Mouse (Mus musculus): ENCODE results near the gene Map3k3. TPM values are rescaled to one million over a fixed set of nuclear protein-coding genes. Genes with fewer than 3 reads are reported as not detected.

The Map3k3 gene
- 20.6 and 23.5 TPM in 2 replicates for polyA plus RNA-seq (2014; fragmentation: Nextera tagmentation; extraction: Ambion mirVana)

GRCm38 (mm10) chr11:106083708-106084701 is at the start of gene Map3k3:
Gene Map3k3, plus strand, starts transcription at chr11:106084613.
- no peaks in the 10 kb centered on the region for H3K27me3 ChIP-seq (ENCODE audit: control insufficient read depth, insufficient read depth, low read length)
- peak within 1 kb of the TSS; percentile 91 for H3K9ac ChIP-seq (ENCODE audit: low read length)
- DNase-seq (ENCODE audit: low spot score) (peak; percentile 99), ATAC-seq (replicated peaks; ENCODE audit: low FRiP score) (peak; percentile 99)
- H3K27ac ChIP-seq (ENCODE audit: low read depth, low read length), result peak within 1 kb of the TSS; percentile 97
- H3K4me1 ChIP-seq (replicated peaks; ENCODE audit: control insufficient read depth, insufficient read depth, low read length), result 0 out of 2 replicates have a peak, but pooled peaks cover 2% of the 10 kb centered on the region
- no peaks in the 10 kb centered on the region for H3K36me3 ChIP-seq (ENCODE audit: control insufficient read depth, insufficient read depth, low read length)
- H3K9me3 ChIP-seq (ENCODE audit: control insufficient read depth, low read length), result no peaks in the 10 kb centered on the region
- peak within 1 kb of the TSS; percentile 59 for H3K4me2 ChIP-seq (ENCODE audit: low read depth, low read length, severe bottlenecking)
- H3K4me3 ChIP-seq (ENCODE audit: low read depth, low read length), result peak within 1 kb of the TSS; percentile 93
- WGBS, result under 1% methylated on average over 63 of the region's 69 CpGs

DNA sequence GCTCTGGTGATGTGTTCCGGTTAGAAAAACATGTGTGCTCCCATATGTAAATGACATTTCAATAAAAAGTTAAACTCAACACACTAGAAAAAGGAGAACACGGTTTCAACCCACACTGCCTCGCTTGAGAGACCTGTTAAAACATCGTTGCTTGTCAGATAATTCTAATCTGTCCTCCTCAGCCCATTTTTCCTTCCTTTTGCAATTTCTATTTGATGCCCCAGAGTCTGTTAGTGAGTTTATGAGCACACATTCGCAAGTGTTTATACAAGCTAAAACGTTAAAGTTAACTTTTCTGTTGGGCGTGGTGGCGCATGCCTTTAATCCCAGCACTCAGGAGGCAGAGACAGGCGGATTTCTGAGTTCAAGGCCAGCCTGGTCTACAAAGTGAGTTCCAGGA is 49.4 kb upstream of the Map3k3 start:
- WGBS, result 89% methylated on average over 9 of the region's 9 CpGs
- DNase-seq (ENCODE audit: low spot score) (no peak), ATAC-seq (replicated peaks; ENCODE audit: low FRiP score) (no peak)
- Histone ChIP-seq H3K27me3 (ENCODE audit: control insufficient read depth, insufficient read depth, low read length) (no peaks in the 10 kb centered on the region), H3K9ac (ENCODE audit: low read length) (no peak overlapping the region), H3K9me3 (ENCODE audit: control insufficient read depth, low read length) (no peaks in the 10 kb centered on the region), H3K4me3 (ENCODE audit: low read depth, low read length) (no peak overlapping the region), H3K4me1 (replicated peaks; ENCODE audit: control insufficient read depth, insufficient read depth, low read length) (peaks cover 4% of the 10 kb centered on the region; the same call in 1 of the 2 replicates), H3K27ac (ENCODE audit: low read depth, low read length) (no peak overlapping the region), H3K4me2 (ENCODE audit: low read depth, low read length, severe bottlenecking) (no peak overlapping the region), H3K36me3 (ENCODE audit: control insufficient read depth, insufficient read depth, low read length) (no peaks in the 10 kb centered on the region)

DNA sequence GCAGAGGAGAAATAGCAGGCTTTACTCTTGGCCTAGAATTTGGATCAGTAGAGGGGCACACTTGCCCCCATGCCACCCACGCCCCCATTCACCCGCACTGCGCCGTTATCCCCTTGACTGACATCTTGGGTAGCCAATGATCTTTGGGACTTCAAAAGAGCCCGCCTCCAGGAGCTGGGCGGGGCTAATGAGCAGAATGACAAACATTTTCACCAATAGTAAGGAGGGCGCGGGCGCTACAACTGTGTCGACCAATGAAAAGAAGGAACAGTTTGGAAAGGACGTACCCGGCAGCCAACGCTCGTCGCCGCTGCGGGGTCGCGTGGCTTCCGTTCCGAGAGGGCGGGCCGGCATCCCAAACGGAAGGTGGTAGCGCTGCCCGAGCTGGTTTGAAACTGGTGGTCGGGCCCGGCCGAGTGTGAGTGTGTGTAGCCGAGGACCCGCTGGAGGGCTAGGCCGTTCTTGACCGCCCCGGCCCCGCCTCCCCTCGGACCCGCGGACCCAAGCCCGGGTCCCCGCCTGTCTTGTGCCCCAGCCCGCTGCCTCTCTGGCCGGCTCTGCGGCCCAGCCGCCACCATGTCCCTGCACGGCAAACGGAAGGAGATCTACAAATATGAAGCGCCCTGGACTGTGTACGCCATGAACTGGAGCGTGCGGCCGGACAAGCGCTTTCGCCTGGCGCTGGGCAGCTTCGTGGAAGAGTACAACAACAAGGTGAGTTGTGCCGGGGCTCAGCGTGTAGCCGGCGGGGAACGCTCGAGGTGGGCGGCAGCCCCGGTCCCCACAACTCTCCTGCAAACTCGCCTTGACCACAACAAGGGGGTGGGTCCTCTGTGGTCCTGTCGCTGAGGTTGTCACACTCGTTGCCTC is 47.6 kb upstream of the Map3k3 start, which contains the start of gene Dcaf7:
TSS of gene Dcaf7 (plus strand) at position 325 of the 870 bp plus-strand sequence.
- DNase-seq (ENCODE audit: low spot score) (peak; percentile 98), ATAC-seq (replicated peaks; ENCODE audit: low FRiP score) (peak; percentile 99)
- H3K4me3 ChIP-seq (ENCODE audit: low read depth, low read length), result peak within 1 kb of the TSS; percentile 98
- H3K9me3 ChIP-seq (ENCODE audit: control insufficient read depth, low read length), result no peaks in the 10 kb centered on the region
- peak within 1 kb of the TSS; percentile 80 for H3K4me2 ChIP-seq (ENCODE audit: low read depth, low read length, severe bottlenecking)
- peak within 1 kb of the TSS; percentile 69; the same call in 1 of the 2 replicates for H3K27ac ChIP-seq (ENCODE audit: low read depth, low read length)
- under 1% methylated on average over 66 of the region's 66 CpGs for WGBS
- H3K36me3 ChIP-seq (ENCODE audit: control insufficient read depth, insufficient read depth, low read length), result no peaks in the 10 kb centered on the region
- H3K27me3 ChIP-seq (ENCODE audit: control insufficient read depth, insufficient read depth, low read length), result no peaks in the 10 kb centered on the region
- peaks cover 4% of the 10 kb centered on the region; the same call in 1 of the 2 replicates for H3K4me1 ChIP-seq (replicated peaks; ENCODE audit: control insufficient read depth, insufficient read depth, low read length)
- peak within 1 kb of the TSS; percentile 79 for H3K9ac ChIP-seq (ENCODE audit: low read length)

DNA sequence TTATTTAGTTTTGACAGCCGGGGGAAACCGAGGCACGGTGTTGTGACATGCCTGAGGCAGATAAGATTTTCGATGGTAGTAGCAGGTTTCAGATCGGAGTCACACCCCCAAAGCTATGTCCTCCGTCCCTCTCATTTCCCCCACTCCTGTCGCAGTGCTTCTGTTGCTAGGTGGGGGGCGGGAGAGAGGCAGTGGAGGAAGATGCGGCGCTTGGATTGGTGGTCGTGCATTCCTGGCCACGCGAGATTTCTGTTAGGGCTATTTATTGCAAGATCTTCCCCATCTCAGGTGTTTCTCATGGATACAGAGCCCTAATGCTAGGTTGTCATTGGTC is 47.0 kb upstream of the Map3k3 start:
- WGBS, result under 1% methylated on average over 13 of the region's 13 CpGs
- peak overlapping the region; percentile 98 for H3K4me3 ChIP-seq (ENCODE audit: low read depth, low read length)

GRCm38 (mm10) chr11:106044349-106044748 is 40.1 kb upstream of the Map3k3 start:
- Histone ChIP-seq H3K9ac (ENCODE audit: low read length) (no peak overlapping the region), H3K36me3 (ENCODE audit: control insufficient read depth, insufficient read depth, low read length) (no peaks in the 10 kb centered on the region; the same call in 1 of the 2 replicates), H3K27ac (ENCODE audit: low read depth, low read length) (no peak overlapping the region), H3K4me2 (ENCODE audit: low read depth, low read length, severe bottlenecking) (no peak overlapping the region), H3K4me3 (ENCODE audit: low read depth, low read length) (no peak overlapping the region), H3K27me3 (ENCODE audit: control insufficient read depth, insufficient read depth, low read length) (no peaks in the 10 kb centered on the region), H3K9me3 (ENCODE audit: control insufficient read depth, low read length) (no peaks in the 10 kb centered on the region), H3K4me1 (replicated peaks; ENCODE audit: control insufficient read depth, insufficient read depth, low read length) (no peaks in the 10 kb centered on the region)
- ATAC-seq (replicated peaks; ENCODE audit: low FRiP score) (no peak), DNase-seq (ENCODE audit: low spot score) (no peak)

More for the DNA sequence above, 47.0 kb upstream of the Map3k3 start:
- peaks cover 4% of the 10 kb centered on the region; the same call in 1 of the 2 replicates for H3K4me1 ChIP-seq (replicated peaks; ENCODE audit: control insufficient read depth, insufficient read depth, low read length)
- peak overlapping the region; percentile 69; the same call in 1 of the 2 replicates for H3K27ac ChIP-seq (ENCODE audit: low read depth, low read length)
- no peaks in the 10 kb centered on the region for H3K9me3 ChIP-seq (ENCODE audit: control insufficient read depth, low read length)
- peak overlapping the region; percentile 79 for H3K9ac ChIP-seq (ENCODE audit: low read length)
- DNase-seq (ENCODE audit: low spot score) (peak; percentile 76), ATAC-seq (replicated peaks; ENCODE audit: low FRiP score) (peak; percentile 11)
- H3K27me3 ChIP-seq (ENCODE audit: control insufficient read depth, insufficient read depth, low read length), result no peaks in the 10 kb centered on the region
- no peaks in the 10 kb centered on the region for H3K36me3 ChIP-seq (ENCODE audit: control insufficient read depth, insufficient read depth, low read length)
- peak overlapping the region; percentile 80 for H3K4me2 ChIP-seq (ENCODE audit: low read depth, low read length, severe bottlenecking)

DNA sequence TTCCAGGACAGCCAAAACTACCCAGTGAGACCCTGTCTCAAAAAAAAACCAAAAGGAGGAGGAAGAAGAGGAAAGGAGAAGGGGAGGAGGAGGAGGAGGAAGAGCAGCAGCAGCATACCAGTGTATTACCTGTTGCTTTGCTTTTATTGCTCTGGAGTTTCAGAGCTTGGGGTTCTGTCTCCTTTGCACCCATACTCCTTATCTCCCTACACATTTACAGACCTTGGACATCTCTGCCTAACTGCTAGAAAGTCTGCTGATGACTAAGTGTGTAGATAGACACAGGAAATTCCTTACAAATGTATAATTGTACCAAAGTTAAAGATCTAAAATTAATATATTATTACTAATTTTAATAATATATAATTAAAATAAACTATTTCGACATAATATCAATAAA is 39.2 kb upstream of the Map3k3 start:
- no peaks in the 10 kb centered on the region for H3K27me3 ChIP-seq (ENCODE audit: control insufficient read depth, insufficient read depth, low read length)
- H3K4me3 ChIP-seq (ENCODE audit: low read depth, low read length), result no peak overlapping the region
- DNase-seq (ENCODE audit: low spot score) (no peak), ATAC-seq (replicated peaks; ENCODE audit: low FRiP score) (no peak)
- no peaks in the 10 kb centered on the region; the same call in 1 of the 2 replicates for H3K36me3 ChIP-seq (ENCODE audit: control insufficient read depth, insufficient read depth, low read length)
- no peak overlapping the region for H3K9ac ChIP-seq (ENCODE audit: low read length)
- no peak overlapping the region for H3K27ac ChIP-seq (ENCODE audit: low read depth, low read length)
- WGBS, result 88% methylated on average over 1 of the region's 1 CpGs
- H3K9me3 ChIP-seq (ENCODE audit: control insufficient read depth, low read length), result no peaks in the 10 kb centered on the region
- H3K4me2 ChIP-seq (ENCODE audit: low read depth, low read length, severe bottlenecking), result no peak overlapping the region
- no peaks in the 10 kb centered on the region for H3K4me1 ChIP-seq (replicated peaks; ENCODE audit: control insufficient read depth, insufficient read depth, low read length)

DNA sequence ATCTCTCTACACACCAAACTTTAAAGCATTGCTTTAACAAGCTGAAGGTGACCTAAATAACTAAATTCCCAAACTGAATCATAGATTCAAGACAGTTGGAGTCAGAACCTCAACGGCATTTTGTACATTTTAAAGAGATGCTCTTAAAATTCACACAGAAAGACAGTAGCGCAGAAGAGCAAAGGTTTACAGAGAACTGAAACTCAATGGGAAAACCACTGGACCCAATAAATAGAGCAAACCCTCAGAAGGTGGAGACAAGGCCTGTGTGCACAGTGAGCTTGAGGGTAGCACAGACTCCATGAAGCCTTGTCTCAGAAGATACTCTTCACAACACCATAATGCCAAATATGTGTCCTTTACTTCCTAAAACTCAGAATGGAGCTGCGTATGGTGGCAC is 38.6 kb upstream of the Map3k3 start:
- no peak for DNase-seq (ENCODE audit: low spot score)
- no peak for ATAC-seq (replicated peaks; ENCODE audit: low FRiP score)
- Histone ChIP-seq H3K36me3 (ENCODE audit: control insufficient read depth, insufficient read depth, low read length) (no peaks in the 10 kb centered on the region; the same call in 1 of the 2 replicates), H3K9me3 (ENCODE audit: control insufficient read depth, low read length) (no peaks in the 10 kb centered on the region), H3K4me1 (replicated peaks; ENCODE audit: control insufficient read depth, insufficient read depth, low read length) (no peaks in the 10 kb centered on the region), H3K27ac (ENCODE audit: low read depth, low read length) (no peak overlapping the region), H3K4me2 (ENCODE audit: low read depth, low read length, severe bottlenecking) (no peak overlapping the region), H3K9ac (ENCODE audit: low read length) (no peak overlapping the region), H3K27me3 (ENCODE audit: control insufficient read depth, insufficient read depth, low read length) (no peaks in the 10 kb centered on the region), H3K4me3 (ENCODE audit: low read depth, low read length) (no peak overlapping the region)
- 94% methylated on average over 3 of the region's 3 CpGs for WGBS

- H3K9me3 ChIP-seq (ENCODE audit: control insufficient read depth, low read length), result no peaks in the 10 kb centered on the region
- H3K4me3 ChIP-seq (ENCODE audit: low read depth, low read length), result no peak overlapping the region
- H3K36me3 ChIP-seq (ENCODE audit: control insufficient read depth, insufficient read depth, low read length), result no peaks in the 10 kb centered on the region; the same call in 1 of the 2 replicates
- no peak overlapping the region for H3K27ac ChIP-seq (ENCODE audit: low read depth, low read length)
- H3K27me3 ChIP-seq (ENCODE audit: control insufficient read depth, insufficient read depth, low read length), result no peaks in the 10 kb centered on the region
- ATAC-seq (replicated peaks; ENCODE audit: low FRiP score), result no peak
- no peak overlapping the region for H3K4me2 ChIP-seq (ENCODE audit: low read depth, low read length, severe bottlenecking)
- no peak for DNase-seq (ENCODE audit: low spot score)
- H3K4me1 ChIP-seq (replicated peaks; ENCODE audit: control insufficient read depth, insufficient read depth, low read length), result no peaks in the 10 kb centered on the region
- 90% methylated on average over 9 of the region's 9 CpGs for WGBS
- H3K9ac ChIP-seq (ENCODE audit: low read length), result no peak overlapping the region
Observed at GRCm38 (mm10) chr11:106046584-106046983, 37.8 kb upstream of the Map3k3 start.

Measured in forebrain, embryonic 11.5 days (tissue).